Mouse (Mus musculus) adrenal gland, postnatal 36 days (tissue): ENCODE results near the gene Flad1. TPM values are rescaled to one million over a fixed set of nuclear protein-coding genes. Genes with fewer than 3 reads are reported as not detected.
A peak's percentile ranks its signal among the peaks of the same experiment; 100 is the strongest.
"Not testable (repeated sequence)": the region's sequence is repeated elsewhere in the genome, so short reads cannot be mapped to it uniquely, and the experiment has no call there.

ENCODE experiments used
- DNase-seq, 2 experiments: peaks; one replicate each; pipeline ENCODE4 v3.0.0; 2021; ENCODE audit warnings: mixed read lengths in 1 of 2
- total RNA-seq, 2 experiments: library from RNA; stranded (reverse); gene quantifications; 2 replicates each; pipeline ENCODE4 v1.2.3; 2021

Gene Flad1
- total RNA-seq, 2 experiments from 2014 or later: 23.3 to 30.0 TPM

GRCm38 (mm10) chr3:89429021-89429420 is 17.4 kb upstream of the Flad1 start:
- not testable (repeated sequence) for DNase-seq

DNA sequence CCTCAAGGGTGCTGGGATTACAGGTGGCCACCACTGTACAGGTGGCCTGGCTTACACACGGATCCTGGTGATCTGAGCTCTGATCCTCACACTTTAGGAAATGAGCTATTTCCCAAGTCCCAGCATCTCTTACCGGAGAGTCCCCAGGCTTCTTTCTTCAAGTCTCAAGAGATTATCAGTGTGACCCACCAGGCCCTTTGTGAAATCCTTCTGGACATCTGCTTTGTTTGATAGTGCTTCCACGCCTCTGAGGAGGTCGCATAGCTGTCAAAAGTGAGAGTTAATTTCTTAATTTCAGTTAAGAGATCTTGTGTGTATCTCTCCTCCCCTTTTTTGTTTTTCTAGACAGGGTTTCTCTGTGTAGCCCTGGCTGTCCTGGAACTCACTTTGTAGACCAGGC is 14.2 kb upstream of the Flad1 start:
- DNase-seq: no peak

- DNase-seq: no peak
Observed at GRCm38 (mm10) chr3:89425141-89425525, 13.5 kb upstream of the Flad1 start.

DNA sequence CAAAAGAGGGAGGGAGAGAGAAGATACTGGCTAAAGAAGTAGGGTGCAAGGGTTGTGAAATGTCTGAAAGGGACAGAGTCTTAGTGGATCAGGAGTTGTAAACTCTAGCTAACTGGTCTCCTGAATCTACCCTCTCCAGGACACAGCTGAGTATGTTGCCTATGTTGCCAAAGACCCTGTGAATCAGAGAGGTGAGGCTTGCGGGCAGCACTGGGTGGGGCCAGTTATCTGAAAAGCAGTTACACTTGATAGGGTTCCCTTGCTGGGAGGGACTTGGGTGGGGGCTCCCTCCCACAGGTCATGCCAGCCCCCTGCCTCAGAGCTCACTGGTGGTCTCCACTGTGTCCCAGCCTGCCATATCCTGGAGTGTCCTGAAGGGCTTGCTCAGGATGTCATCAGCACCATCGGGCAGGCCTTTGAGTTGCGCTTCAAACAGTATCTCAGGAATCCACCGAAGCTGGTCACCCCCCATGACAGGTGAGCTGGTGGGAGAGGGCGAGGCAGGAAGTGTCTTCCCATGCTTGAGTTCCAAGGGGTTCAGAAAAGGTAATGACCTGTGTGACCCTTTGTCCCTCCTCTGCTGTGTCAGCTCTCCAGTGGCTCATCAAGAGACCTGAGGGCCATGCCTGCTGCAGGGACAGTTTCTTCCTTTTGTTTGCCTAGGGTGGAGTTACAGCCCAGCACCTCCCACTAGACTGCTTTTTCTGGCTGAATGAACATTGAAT is 12.9 kb upstream of the Flad1 start:
- no peak for DNase-seq

DNA sequence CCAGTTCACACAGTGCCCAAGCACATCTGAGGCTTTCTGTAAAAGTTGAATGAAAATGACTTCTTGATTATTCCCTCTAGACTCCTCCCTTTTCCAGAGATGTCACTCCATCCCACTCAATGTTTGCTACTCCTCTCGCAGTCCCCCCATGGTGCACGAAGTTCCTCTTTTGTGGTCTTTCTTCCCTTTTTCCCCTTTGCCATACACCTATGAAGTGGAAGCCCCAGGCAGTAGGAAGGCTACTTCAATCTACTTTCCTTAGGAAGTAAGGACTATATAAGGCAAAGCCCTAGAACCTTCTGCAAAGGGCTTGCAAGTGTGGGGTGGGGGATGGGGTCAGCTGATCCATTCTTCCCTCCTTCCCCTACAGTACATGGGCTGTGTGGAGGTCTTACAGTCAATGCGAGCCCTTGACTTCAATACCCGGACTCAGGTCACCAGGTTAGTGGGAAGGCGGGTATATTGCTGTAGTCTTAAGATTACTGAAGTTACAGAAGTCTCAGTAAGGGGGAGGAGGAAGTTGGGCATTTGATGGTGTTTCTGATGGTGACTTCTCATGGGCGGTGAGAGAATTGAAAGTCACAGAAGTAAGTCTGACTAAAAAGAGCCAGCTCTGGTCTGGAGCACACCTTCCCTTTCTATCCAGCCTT is 11.0 kb upstream of the Flad1 start:
- no peak for DNase-seq

DNA sequence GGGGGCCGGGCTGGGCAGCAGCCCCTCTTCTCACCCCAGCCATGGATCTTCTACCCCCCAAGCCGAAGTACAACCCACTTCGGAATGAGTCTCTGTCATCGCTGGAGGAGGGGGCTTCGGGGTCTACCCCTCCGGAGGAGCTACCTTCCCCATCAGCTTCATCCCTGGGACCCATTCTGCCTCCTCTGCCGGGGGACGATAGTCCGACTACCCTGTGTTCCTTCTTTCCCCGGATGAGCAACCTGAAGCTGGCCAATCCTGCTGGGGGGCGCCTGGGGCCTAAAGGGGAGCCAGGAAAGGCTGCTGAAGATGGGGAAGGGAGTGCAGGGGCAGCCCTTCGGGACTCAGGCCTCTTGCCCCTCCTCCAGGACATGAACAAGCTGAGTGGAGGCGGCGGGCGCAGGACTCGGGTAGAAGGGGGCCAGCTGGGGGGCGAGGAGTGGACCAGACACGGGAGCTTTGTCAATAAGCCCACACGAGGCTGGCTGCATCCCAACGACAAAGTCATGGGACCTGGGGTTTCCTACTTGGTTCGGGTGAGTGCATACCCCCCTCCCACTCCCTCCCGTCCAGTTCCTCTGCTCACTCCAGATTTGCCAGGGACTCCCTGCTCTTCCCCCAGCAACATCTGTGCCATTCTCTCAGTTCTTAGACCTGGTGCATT is 10.3 kb upstream of the Flad1 start:
- no peak for DNase-seq

DNA sequence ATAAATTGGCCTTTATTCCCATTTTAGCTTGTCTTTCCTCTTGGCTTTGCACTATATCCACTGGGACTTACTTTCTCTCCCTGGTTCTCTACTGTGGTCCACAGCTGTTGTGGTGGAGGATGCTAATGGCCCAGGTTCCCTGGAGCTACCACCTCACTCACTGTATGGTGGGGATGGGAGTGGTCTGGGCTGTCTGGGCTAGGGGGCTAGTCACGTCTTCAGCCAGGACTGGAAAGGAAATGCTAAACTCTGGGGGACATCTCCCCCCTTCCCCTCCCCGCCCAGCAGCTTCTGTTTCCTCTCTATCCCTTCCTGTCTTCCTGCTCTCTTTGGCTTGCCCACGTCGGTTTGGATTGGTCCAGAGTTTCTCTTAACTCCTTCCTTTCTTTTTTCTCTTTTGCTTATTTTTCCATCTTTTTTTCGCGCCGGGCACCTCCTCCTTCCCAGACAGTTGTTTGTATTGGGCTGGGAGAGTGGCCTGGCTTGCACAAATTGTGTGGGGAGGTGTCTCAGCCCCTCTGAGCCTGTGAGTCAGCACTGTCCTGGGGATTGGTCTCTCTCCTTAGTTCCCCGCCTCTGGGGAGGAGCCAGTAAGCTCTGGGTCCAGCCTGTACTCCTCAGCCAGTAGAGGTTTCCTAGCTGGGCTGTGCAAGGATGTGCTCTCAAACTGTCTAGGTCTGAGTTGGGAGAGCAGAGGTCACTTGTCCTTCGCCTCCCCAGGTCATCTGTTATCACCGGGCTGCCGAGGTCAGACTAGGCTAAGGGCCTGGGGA is 9.5 kb upstream of the Flad1 start:
- peak; percentile 86 for DNase-seq

DNA sequence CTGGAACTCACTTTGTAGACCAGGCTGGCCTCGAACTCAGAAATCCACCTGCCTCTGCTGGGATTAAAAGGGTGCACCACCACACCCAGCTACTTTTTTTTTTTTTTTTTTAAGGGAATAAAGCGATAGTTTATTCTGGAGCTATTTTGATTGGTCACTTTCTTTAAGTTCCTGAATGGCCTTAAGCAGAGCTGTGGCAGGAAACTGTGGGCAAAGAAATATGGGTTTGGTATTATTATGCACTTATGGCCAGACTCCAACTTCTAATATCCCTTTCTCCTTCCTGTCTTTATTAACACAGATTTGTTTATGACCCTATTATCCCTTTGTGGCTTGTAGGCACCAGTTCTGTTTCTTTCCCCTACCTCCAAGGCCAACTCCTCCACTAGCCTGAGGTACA is 8.8 kb upstream of the Flad1 start:
- DNase-seq: no peak

- DNase-seq: no peak
Observed at GRCm38 (mm10) chr3:89419981-89420380, 8.3 kb upstream of the Flad1 start.

DNA sequence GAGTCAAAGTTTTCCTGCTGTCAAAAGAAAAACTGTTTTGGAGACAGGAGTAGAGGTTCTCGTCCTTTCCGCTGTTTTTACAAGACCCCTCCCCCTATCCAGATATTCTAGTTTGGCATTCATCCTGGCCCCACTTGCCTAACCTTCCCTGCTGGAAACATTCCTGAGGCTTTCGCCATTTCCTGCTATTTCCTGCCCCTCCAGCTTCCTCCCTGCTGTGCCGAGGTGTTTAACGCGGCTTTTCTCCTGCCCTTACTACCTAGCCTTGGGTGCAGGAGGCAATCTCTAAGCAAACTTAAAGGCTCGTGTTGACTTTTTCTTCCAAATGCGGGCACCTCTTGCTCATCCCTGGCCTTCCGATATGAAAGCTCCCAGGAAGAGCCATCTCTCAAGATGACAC is 7.9 kb upstream of the Flad1 start:
- DNase-seq: peak; percentile 62 to 74

GRCm38 (mm10) chr3:89418861-89419250 is 7.2 kb upstream of the Flad1 start:
- DNase-seq: peak; percentile 87 to 91

GRCm38 (mm10) chr3:89418170-89418860 is 6.6 kb upstream of the Flad1 start, which contains the start of the genes Cks1b and Shc1:
Cks1b (minus strand) TSS chr3:89418383.
Shc1 (plus strand) TSS chr3:89418443.
- DNase-seq: peak; percentile 93 to 94

DNA sequence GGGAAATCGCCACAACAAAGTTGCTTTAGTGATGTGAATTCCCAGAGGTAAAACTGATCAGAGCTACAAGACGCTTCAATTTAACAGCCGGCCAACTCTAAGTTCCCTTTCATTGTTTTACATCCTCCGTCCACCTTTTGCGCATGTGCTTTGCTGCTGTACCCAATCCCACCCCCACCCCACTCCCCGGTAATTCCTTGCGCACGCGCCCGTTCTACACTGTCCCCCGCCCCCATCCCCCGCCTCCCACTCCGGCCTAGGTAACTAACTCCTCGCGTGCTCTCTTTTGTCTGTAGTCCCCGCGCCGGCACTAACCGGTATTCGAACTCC is 6.1 kb upstream of the Flad1 start:
- no peak for DNase-seq

GRCm38 (mm10) chr3:89417131-89417530 is 5.5 kb upstream of the Flad1 start:
- DNase-seq: no peak

GRCm38 (mm10) chr3:89416158-89416557 is 4.5 kb upstream of the Flad1 start:
- no peak for DNase-seq

- no peak for DNase-seq
Observed at GRCm38 (mm10) chr3:89410864-89411263, 806 bp downstream of the Flad1 start.

DNA sequence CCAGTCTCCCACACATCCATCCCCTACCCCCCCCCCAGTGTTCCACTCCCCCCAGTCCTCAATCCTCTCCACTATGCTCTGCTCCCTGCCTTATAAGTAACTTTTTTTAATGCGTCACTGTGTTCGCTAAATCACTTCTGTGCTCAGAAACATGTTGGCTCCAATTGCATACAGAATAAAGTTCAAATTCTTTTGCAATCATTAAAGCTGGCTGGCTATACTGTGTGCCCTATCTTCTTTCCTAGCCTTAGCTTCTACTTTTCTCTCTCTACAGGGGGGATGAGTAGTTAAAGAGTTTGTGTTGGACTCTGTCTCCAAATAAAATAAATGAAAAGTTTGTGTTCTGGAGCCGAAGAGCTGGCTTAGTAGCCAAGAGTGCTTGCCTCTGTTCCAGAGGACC is 2.0 kb downstream of the Flad1 start:
- no peak for DNase-seq

DNA sequence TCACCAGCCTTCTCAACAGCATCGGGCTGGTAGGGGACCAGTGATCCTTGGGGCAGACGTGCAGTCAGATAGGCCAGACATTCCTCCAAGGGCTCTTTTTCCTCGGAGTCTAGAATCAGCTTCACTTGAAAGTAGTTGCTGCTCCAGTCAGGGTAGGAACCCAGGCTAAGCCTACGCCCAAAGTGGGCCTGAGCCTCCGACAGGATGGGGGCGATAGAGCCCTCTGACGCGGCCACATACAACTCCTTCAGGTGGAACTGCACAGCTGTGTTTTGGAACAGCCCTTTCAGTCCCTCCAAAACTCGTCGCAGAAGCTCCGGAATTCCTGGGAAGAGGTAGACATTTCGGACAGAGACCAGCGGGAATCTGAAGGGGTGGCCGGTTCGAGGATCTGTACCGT is 3.2 kb downstream of the Flad1 start:
- DNase-seq: no peak

DNA sequence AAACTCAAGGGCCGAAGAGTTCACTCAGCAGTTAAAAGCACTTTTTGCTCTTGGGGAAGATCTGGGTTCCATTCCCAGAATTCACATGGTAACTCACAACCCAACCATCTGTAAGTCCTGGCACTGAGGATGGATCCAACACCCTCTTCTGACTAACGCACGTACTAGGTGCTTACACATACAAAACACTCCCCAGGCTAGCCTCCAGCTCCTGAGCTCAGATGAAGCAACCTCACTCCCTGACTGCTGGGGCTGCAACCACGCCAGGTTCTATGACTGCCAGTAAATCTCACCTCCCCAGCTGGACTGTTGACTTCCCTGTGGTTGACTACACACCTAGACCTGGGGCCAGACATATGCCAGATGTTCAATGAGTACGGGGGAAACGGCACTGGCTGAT is 4.8 kb downstream of the Flad1 start:
- no peak for DNase-seq

DNA sequence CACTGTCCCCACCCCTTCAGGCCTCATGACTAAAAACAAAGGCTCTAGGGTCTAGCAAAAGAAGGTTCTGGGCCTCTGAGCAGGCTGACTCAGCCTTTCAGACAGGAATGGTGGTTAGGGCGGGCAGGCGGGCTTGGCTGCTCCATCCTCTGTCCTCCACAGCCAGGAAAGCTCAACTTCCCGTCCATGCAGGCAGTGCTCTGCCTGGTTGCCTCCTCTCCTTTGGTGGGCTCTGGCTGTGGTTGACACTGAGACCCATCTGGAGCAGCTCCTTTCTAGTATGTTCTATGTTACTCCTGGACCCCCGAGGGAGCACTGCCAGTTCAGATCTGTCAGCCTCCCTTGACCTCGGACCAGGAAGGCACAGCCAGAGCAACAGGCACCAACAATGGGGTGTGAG is 9.0 kb downstream of the Flad1 start, which contains the start of gene Lenep:
Gene Lenep (minus strand): TSS at position 101 of the 400 bp plus-strand sequence.
- DNase-seq: no peak

DNA sequence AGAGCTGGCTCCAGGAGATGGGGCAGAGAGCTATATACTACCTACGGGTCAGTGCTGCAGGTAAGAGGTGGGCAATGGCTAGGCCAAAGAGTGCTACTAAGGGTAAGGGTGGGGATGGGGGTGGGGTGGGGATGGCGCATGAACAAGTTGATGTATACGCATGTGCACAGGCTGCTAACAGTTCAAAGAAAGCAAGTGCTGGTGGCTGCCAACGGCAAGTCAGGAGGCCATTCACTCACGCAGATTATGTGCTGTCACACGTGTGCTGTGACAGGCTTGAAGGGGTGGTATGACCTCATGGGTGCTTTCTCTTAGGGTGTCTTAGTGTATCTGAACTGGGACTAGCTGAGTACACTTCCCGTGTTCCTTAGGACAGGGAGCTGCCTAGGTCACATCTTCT is 10.3 kb downstream of the Flad1 start:
- no peak for DNase-seq

GRCm38 (mm10) chr3:89396654-89397005 is 15.0 kb downstream of the Flad1 start:
- no peak for DNase-seq
